In genomic region chr7:35026276-35026630, GRCm38 (mm10) we compare ENCODE assay signal across 9 mouse cellular contexts. TPM values are rescaled to one million over a fixed set of nuclear protein-coding genes. Genes with fewer than 3 reads are reported as not detected.
DNase-seq lines count a peak whose midpoint lies in the region; ATAC-seq lines count a peak whose summit lies in the region.
"Had no signal": no experiment of that assay in that cellular context is flagged by ENCODE, and none has a peak within 500 bp of the region (broad histone marks: within the 10 kb centered on the region; RNA-seq: fewer than 3 reads in every experiment).

No protein-coding gene starts in this region.

- H3K9me3 ChIP-seq in embryonic facial prominence, embryonic 14.5 days (ENCODE audit: control insufficient read depth, low read length) = no peaks in the 10 kb centered on the region
- H3K9me3 ChIP-seq in embryonic facial prominence, embryonic 10.5 days = no peaks in the 10 kb centered on the region
- H3K9me3 ChIP-seq in limb, embryonic 12.5 days = no peaks in the 10 kb centered on the region
- H3K9me3 ChIP-seq in limb, embryonic 10.5 days (replicated peaks) = no peaks in the 10 kb centered on the region
- H3K9me3 ChIP-seq: heart, embryonic 12.5 days had no signal

- 78% methylated on average over 4 of the region's 4 CpGs for WGBS in embryonic facial prominence, embryonic 14.5 days
- 77% methylated on average over 4 of the region's 4 CpGs for WGBS in embryonic facial prominence, embryonic 10.5 days
- 75% methylated on average over 4 of the region's 4 CpGs for WGBS in limb, embryonic 12.5 days
- WGBS in limb, embryonic 10.5 days = 79% methylated on average over 4 of the region's 4 CpGs

- no peaks in the 10 kb centered on the region for H3K27me3 ChIP-seq in embryonic facial prominence, embryonic 14.5 days (replicated peaks; ENCODE audit: control insufficient read depth, insufficient read depth, low read length)
- no peaks in the 10 kb centered on the region for H3K27me3 ChIP-seq in embryonic facial prominence, embryonic 10.5 days (replicated peaks; ENCODE audit: low read depth, poor library complexity, severe bottlenecking)
- H3K27me3 ChIP-seq in limb, embryonic 12.5 days = no peaks in the 10 kb centered on the region
- no peaks in the 10 kb centered on the region for H3K27me3 ChIP-seq in limb, embryonic 10.5 days (ENCODE audit: low read depth, poor library complexity, severe bottlenecking)
- H3K27me3 ChIP-seq: heart, embryonic 12.5 days had no signal

- H3K27ac ChIP-seq in embryonic facial prominence, embryonic 14.5 days (replicated peaks; ENCODE audit: low read depth, low read length) = no peak overlapping the region
- no peak overlapping the region for H3K27ac ChIP-seq in embryonic facial prominence, embryonic 10.5 days (replicated peaks)
- 0 out of 2 replicates have a peak overlapping the region, but pooled peaks have one; percentile 12 for H3K27ac ChIP-seq in limb, embryonic 12.5 days
- H3K27ac ChIP-seq in limb, embryonic 10.5 days = no peak overlapping the region
- H3K27ac ChIP-seq: hindbrain, postnatal 0 days had no signal

- no peak overlapping the region for H3K4me2 ChIP-seq in embryonic facial prominence, embryonic 14.5 days (ENCODE audit: low read depth, low read length)
- H3K4me2 ChIP-seq in limb, embryonic 12.5 days = no peak overlapping the region
- H3K4me2 ChIP-seq: heart, embryonic 12.5 days had no signal

- ATAC-seq in embryonic facial prominence, embryonic 14.5 days (ENCODE audit: low read depth) = 0 out of 2 replicates have a peak, but pooled peaks have one; percentile 2
- no peak for ATAC-seq in limb, embryonic 12.5 days (ENCODE audit: insufficient number of reproducible peaks, insufficient read depth, low FRiP score, low TSS enrichment, low read depth)

- 0 out of 2 replicates have a peak, but pooled peaks cover 1% of the 10 kb centered on the region for H3K36me3 ChIP-seq in embryonic facial prominence, embryonic 14.5 days (ENCODE audit: control insufficient read depth, insufficient read depth, low read length)
- peaks cover 10% of the 10 kb centered on the region for H3K36me3 ChIP-seq in embryonic facial prominence, embryonic 10.5 days (replicated peaks)
- peaks cover 36% of the 10 kb centered on the region for H3K36me3 ChIP-seq in limb, embryonic 12.5 days
- peaks cover 12% of the 10 kb centered on the region for H3K36me3 ChIP-seq in limb, embryonic 10.5 days

- peaks cover 6% of the 10 kb centered on the region; the same call in 1 of the 2 replicates for H3K4me1 ChIP-seq in embryonic facial prominence, embryonic 14.5 days (ENCODE audit: control insufficient read depth, insufficient read depth, low read length)
- 0 out of 2 replicates have a peak, but pooled peaks cover 6% of the 10 kb centered on the region for H3K4me1 ChIP-seq in embryonic facial prominence, embryonic 10.5 days
- H3K4me1 ChIP-seq in limb, embryonic 12.5 days (replicated peaks) = peaks cover 4% of the 10 kb centered on the region; the same call in 1 of the 2 replicates
- H3K4me1 ChIP-seq in limb, embryonic 10.5 days = peaks cover 11% of the 10 kb centered on the region

- DNase-seq in embryonic facial prominence, embryonic 14.5 days (ENCODE audit: low spot score) = no peak
- no peak for DNase-seq in embryonic facial prominence, embryonic 10.5 days (ENCODE audit: low spot score)
- peak; percentile 93 for DNase-seq in heart, adult 11 months
- no peak for DNase-seq in heart, postnatal 36 days
- no peak for DNase-seq in limb, embryonic 10.5 days (ENCODE audit: low spot score)
- DNase-seq in cerebellum, adult 11 months = no peak

- intact Hi-C loops in heart, postnatal 36 days (cut with DNase I) = loop anchor here (1.0 to 2.0 kb wide), 4 partner anchors 55 to 238 kb away; partner anchors contain the start of gene Cebpa

- no peak overlapping the region for H3K9ac ChIP-seq in embryonic facial prominence, embryonic 14.5 days (ENCODE audit: low read depth, low read length)
- H3K9ac ChIP-seq in limb, embryonic 12.5 days (replicated peaks) = no peak overlapping the region
- H3K9ac ChIP-seq: heart, embryonic 12.5 days had no signal

- no peak overlapping the region for H3K4me3 ChIP-seq in embryonic facial prominence, embryonic 14.5 days (ENCODE audit: low read depth, low read length)
- no peak overlapping the region for H3K4me3 ChIP-seq in embryonic facial prominence, embryonic 10.5 days
- no peak overlapping the region for H3K4me3 ChIP-seq in limb, embryonic 12.5 days (replicated peaks)
- no peak overlapping the region for H3K4me3 ChIP-seq in limb, embryonic 10.5 days
- H3K4me3 ChIP-seq: heart, embryonic 12.5 days had no signal

RNA-seq across cellular contexts. Expression of gene Cebpg, which starts 30.1 kb away (rescaled TPM):
- polyA plus RNA-seq in embryonic facial prominence, embryonic 14.5 days (2014; fragmentation: Nextera tagmentation; extraction: Ambion mirVana) = 39.3 and 44.3 TPM in 2 replicates
- 42.9 and 46.8 TPM in 2 replicates for polyA plus RNA-seq in embryonic facial prominence, embryonic 10.5 days (2016; fragmentation: Nextera tagmentation; extraction: Ambion mirVana)
- total RNA-seq in heart, postnatal 36 days (2021) = 10 to 100 TPM; 21.5 to 24.6 TPM
- polyA plus RNA-seq in limb, embryonic 12.5 days (2016; fragmentation: Nextera tagmentation; extraction: Ambion mirVana) = 55.5 and 58.0 TPM in 2 replicates
- 40.3 and 44.9 TPM in 2 replicates for polyA plus RNA-seq in limb, embryonic 10.5 days (2016; fragmentation: Nextera tagmentation; extraction: Ambion mirVana)
